Mouse (Mus musculus): ENCODE data around the gene Ssb. TPM values are rescaled to one million over a fixed set of nuclear protein-coding genes. Genes with fewer than 3 reads are reported as not detected.

Ssb gene
- 393 and 460 TPM in 2 replicates for polyA plus RNA-seq (2011; ENCODE audit: insufficient read depth, insufficient read length, low read depth, missing spikeins)

DNA sequence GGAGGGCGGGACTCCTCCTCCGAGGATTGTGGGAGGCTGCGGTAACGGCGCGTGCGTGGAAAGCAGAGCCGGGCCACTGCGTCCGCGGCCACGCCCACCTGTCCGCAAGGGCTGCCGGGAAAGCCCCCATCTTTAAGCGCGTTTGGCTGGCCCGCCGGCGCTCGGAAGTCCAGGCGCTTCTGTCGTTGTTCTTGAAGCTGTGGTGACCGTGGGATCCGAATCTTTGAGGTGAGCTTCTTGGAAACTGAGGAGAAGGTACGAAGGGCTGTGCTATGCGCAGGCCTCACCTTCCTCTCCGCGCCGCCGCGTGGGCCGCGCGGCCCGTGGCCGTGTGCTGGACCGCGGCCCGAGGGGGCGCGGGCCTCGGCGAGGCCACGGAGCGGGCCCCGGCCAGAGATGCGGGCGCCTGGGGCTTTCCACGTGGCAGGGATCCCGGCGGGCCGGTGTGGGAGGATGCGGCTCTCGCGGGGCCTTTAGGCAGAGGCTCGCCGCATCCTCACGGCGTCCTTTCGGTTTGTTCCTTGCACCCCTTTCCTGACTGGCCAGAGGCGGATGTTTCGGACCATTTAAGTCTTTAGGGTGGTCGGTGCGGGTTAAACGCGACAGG is at the start of gene Ssb:
Ssb (plus strand) TSS at position 78 of the 607 bp plus-strand sequence.
- H3K27me3 ChIP-seq (ENCODE audit: control insufficient read depth, insufficient read depth, low read length, poor library complexity, severe bottlenecking), result no peaks in the 10 kb centered on the region
- peak within 1 kb of the TSS; percentile 98 for H3K4me3 ChIP-seq (ENCODE audit: low read depth, low read length)
- no peaks in the 10 kb centered on the region for H3K9me3 ChIP-seq (replicated peaks; ENCODE audit: control insufficient read depth, insufficient read depth, low read length, poor library complexity, severe bottlenecking)
- H3K27ac ChIP-seq (ENCODE audit: insufficient read depth, low read length), result peak within 1 kb of the TSS; percentile 84
- peak within 1 kb of the TSS; percentile 97 for H3K9ac ChIP-seq (ENCODE audit: low read depth, poor library complexity, severe bottlenecking)
- TF ChIP-seq EP300 (IDR thresholded peaks at IDR 0.05; ENCODE audit: insufficient read depth, low read depth, low read length) (no peak), CTCF (IDR thresholded peaks at IDR 0.05; ENCODE audit: low read depth, low read length) (no peak), POLR2A (IDR thresholded peaks at IDR 0.05; ENCODE audit: insufficient read depth, low read length) (peak; percentile 70)
- peaks cover 19% of the 10 kb centered on the region for H3K36me3 ChIP-seq (ENCODE audit: control insufficient read depth, insufficient read depth, low read length, poor library complexity, severe bottlenecking)
- H3K4me1 ChIP-seq (ENCODE audit: control insufficient read depth, insufficient read depth, low read length), result no peaks in the 10 kb centered on the region

DNA sequence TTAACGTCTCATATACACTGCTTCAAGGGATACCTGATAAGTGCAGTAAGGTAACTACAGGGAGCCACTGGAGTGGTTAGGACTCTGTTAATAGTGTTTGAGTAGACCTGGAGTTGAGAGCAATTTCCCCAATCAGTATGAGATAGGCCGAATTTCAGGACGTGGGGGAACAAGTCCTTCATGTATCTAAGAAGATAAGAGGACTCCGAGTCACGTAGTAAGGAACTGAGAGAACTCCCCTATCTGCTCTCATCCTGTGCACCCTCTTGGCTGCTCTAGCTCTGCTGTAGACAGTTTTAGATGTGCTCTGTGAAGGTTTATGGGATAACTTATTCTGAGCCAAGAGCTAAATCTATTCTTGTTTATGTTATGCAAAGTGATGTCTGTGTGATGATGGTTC is 44.8 kb upstream of the Ssb start:
- Histone ChIP-seq H3K9me3 (replicated peaks; ENCODE audit: control insufficient read depth, insufficient read depth, low read length, poor library complexity, severe bottlenecking) (no peaks in the 10 kb centered on the region), H3K9ac (ENCODE audit: low read depth, poor library complexity, severe bottlenecking) (no peak overlapping the region), H3K27ac (ENCODE audit: insufficient read depth, low read length) (no peak overlapping the region), H3K27me3 (ENCODE audit: control insufficient read depth, insufficient read depth, low read length, poor library complexity, severe bottlenecking) (peaks cover 1% of the 10 kb centered on the region; the same call in 1 of the 2 replicates), H3K4me3 (ENCODE audit: low read depth, low read length) (no peak overlapping the region), H3K4me1 (ENCODE audit: control insufficient read depth, insufficient read depth, low read length) (no peaks in the 10 kb centered on the region), H3K36me3 (ENCODE audit: control insufficient read depth, insufficient read depth, low read length, poor library complexity, severe bottlenecking) (no peaks in the 10 kb centered on the region)
- no peak for TF ChIP-seq EP300 (IDR thresholded peaks at IDR 0.05; ENCODE audit: insufficient read depth, low read depth, low read length)
- no peak for TF ChIP-seq CTCF (IDR thresholded peaks at IDR 0.05; ENCODE audit: low read depth, low read length)
- no peak for TF ChIP-seq POLR2A (IDR thresholded peaks at IDR 0.05; ENCODE audit: insufficient read depth, low read length)

DNA sequence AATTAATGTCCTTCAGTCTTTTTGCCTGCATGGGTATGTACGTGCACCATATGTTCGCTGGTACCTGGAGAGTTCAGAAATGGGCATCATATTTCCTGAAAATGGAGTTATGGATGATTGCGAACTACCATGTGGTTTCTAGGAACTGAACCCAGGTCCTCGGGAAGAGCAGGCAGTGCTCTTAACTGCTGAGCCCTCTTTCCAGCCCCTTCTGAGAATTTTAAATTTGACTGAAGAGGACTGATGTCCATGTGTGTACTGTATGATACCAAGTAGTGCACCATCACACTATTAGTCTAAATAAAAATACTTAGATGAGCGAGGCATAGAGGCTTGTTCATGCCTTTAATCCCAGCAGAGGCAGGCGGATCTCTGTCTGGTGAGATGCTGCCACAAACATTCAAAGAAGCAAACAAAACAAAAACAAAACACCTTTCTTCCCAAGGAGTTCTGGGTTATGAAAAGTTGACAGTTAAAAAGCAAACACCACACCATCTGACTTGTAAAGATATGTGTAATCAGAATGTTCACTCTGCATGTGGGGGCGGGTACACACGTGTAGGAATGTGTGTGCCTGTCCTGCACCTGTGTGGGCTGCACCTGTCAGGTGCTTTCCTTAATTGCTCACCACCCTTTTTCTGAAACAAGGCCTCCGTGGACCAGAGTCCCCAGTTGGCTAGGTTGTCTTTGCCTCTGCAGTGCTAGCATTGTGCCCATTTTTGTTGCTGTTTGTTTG is 42.8 kb upstream of the Ssb start:
- Histone ChIP-seq H3K36me3 (ENCODE audit: control insufficient read depth, insufficient read depth, low read length, poor library complexity, severe bottlenecking) (no peaks in the 10 kb centered on the region), H3K27me3 (ENCODE audit: control insufficient read depth, insufficient read depth, low read length, poor library complexity, severe bottlenecking) (peaks cover 1% of the 10 kb centered on the region; the same call in 1 of the 2 replicates), H3K9ac (ENCODE audit: low read depth, poor library complexity, severe bottlenecking) (no peak overlapping the region), H3K27ac (ENCODE audit: insufficient read depth, low read length) (no peak overlapping the region), H3K9me3 (replicated peaks; ENCODE audit: control insufficient read depth, insufficient read depth, low read length, poor library complexity, severe bottlenecking) (no peaks in the 10 kb centered on the region), H3K4me3 (ENCODE audit: low read depth, low read length) (no peak overlapping the region), H3K4me1 (ENCODE audit: control insufficient read depth, insufficient read depth, low read length) (no peaks in the 10 kb centered on the region)
- TF ChIP-seq POLR2A (IDR thresholded peaks at IDR 0.05; ENCODE audit: insufficient read depth, low read length) (no peak), EP300 (IDR thresholded peaks at IDR 0.05; ENCODE audit: insufficient read depth, low read depth, low read length) (no peak), CTCF (IDR thresholded peaks at IDR 0.05; ENCODE audit: low read depth, low read length) (no peak)

DNA sequence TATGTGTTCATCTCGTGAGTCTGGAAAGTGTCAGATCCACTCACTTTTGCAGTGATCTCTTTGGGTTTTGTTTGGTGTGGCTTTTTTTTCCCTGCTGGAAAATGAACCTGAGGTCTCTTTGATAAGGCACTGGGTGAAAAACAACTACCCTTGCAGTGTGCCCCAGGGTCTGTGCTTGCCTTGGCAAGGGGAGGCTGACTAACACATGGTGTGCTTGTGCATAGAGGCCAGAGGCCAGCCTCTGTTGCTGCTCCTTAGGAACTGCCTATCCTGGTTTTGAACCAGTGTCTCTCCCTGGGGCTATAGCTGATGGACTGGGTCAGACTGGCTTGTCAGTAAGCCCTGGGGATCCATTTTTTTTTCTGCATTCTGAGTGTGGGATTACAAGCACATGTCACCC is 41.2 kb upstream of the Ssb start:
- Histone ChIP-seq H3K4me3 (ENCODE audit: low read depth, low read length) (no peak overlapping the region), H3K27me3 (ENCODE audit: control insufficient read depth, insufficient read depth, low read length, poor library complexity, severe bottlenecking) (peaks cover 6% of the 10 kb centered on the region; the same call in 1 of the 2 replicates), H3K27ac (ENCODE audit: insufficient read depth, low read length) (no peak overlapping the region), H3K9me3 (replicated peaks; ENCODE audit: control insufficient read depth, insufficient read depth, low read length, poor library complexity, severe bottlenecking) (no peaks in the 10 kb centered on the region), H3K9ac (ENCODE audit: low read depth, poor library complexity, severe bottlenecking) (no peak overlapping the region), H3K4me1 (ENCODE audit: control insufficient read depth, insufficient read depth, low read length) (no peaks in the 10 kb centered on the region), H3K36me3 (ENCODE audit: control insufficient read depth, insufficient read depth, low read length, poor library complexity, severe bottlenecking) (no peaks in the 10 kb centered on the region)
- TF ChIP-seq EP300 (IDR thresholded peaks at IDR 0.05; ENCODE audit: insufficient read depth, low read depth, low read length) (no peak), POLR2A (IDR thresholded peaks at IDR 0.05; ENCODE audit: insufficient read depth, low read length) (no peak), CTCF (IDR thresholded peaks at IDR 0.05; ENCODE audit: low read depth, low read length) (no peak)

- Histone ChIP-seq H3K27ac (ENCODE audit: insufficient read depth, low read length) (no peak within 1 kb of the TSS), H3K27me3 (ENCODE audit: control insufficient read depth, insufficient read depth, low read length, poor library complexity, severe bottlenecking) (peaks cover 6% of the 10 kb centered on the region; the same call in 1 of the 2 replicates), H3K4me3 (ENCODE audit: low read depth, low read length) (peak within 1 kb of the TSS; percentile 59), H3K4me1 (ENCODE audit: control insufficient read depth, insufficient read depth, low read length) (no peaks in the 10 kb centered on the region), H3K9ac (ENCODE audit: low read depth, poor library complexity, severe bottlenecking) (peak within 1 kb of the TSS; percentile 95), H3K9me3 (replicated peaks; ENCODE audit: control insufficient read depth, insufficient read depth, low read length, poor library complexity, severe bottlenecking) (no peaks in the 10 kb centered on the region), H3K36me3 (ENCODE audit: control insufficient read depth, insufficient read depth, low read length, poor library complexity, severe bottlenecking) (no peaks in the 10 kb centered on the region)
- TF ChIP-seq EP300 (IDR thresholded peaks at IDR 0.05; ENCODE audit: insufficient read depth, low read depth, low read length) (no peak), POLR2A (IDR thresholded peaks at IDR 0.05; ENCODE audit: insufficient read depth, low read length) (no peak), CTCF (IDR thresholded peaks at IDR 0.05; ENCODE audit: low read depth, low read length) (no peak)
Observed at GRCm38 (mm10) chr2:69821711-69822110, 39.7 kb upstream of the Ssb start, which contains the start of gene Klhl23. TSS of gene Klhl23 (plus strand) at chr2:69821944.
